Mouse (Mus musculus): ENCODE results near the gene Golga4.

The Golga4 gene

GRCm38 (mm10) chr9:118527056-118527455 is 21.0 kb downstream of the Golga4 start:
- no peak for DNase-seq (ENCODE audit: low spot score)

GRCm38 (mm10) chr9:118529783-118530182 is 23.7 kb downstream of the Golga4 start:
- DNase-seq (ENCODE audit: low spot score) = no peak

- DNase-seq (ENCODE audit: low spot score) = no peak
These were observed 24.6 kb downstream of the Golga4 start for GRCm38 (mm10) chr9:118530679-118531078.

GRCm38 (mm10) chr9:118532516-118533205 is 26.6 kb downstream of the Golga4 start:
- no peak for DNase-seq (ENCODE audit: low spot score)

GRCm38 (mm10) chr9:118536946-118537345 is 30.9 kb downstream of the Golga4 start:
- no peak for DNase-seq (ENCODE audit: low spot score)

GRCm38 (mm10) chr9:118537463-118538339 is 31.6 kb downstream of the Golga4 start:
- no peak for DNase-seq (ENCODE audit: low spot score)

- no peak for DNase-seq (ENCODE audit: low spot score)
These were observed 35.8 kb downstream of the Golga4 start for GRCm38 (mm10) chr9:118541851-118542250.

- DNase-seq (ENCODE audit: low spot score) = no peak
These were observed 39.1 kb downstream of the Golga4 start for GRCm38 (mm10) chr9:118545146-118545545.

GRCm38 (mm10) chr9:118548651-118549050 is 42.6 kb downstream of the Golga4 start:
- DNase-seq (ENCODE audit: low spot score) = no peak

- DNase-seq (ENCODE audit: low spot score) = no peak
These were observed 51.1 kb downstream of the Golga4 start for GRCm38 (mm10) chr9:118556951-118557780.

GRCm38 (mm10) chr9:118563356-118563755 is 57.3 kb downstream of the Golga4 start:
- DNase-seq (ENCODE audit: low spot score) = no peak

- DNase-seq (ENCODE audit: low spot score) = no peak
These were observed 57.8 kb downstream of the Golga4 start for GRCm38 (mm10) chr9:118563866-118564265.

- DNase-seq (ENCODE audit: low spot score) = no peak
These were observed 58.6 kb downstream of the Golga4 start for GRCm38 (mm10) chr9:118564696-118565095.

GRCm38 (mm10) chr9:118569328-118569727 is 63.3 kb downstream of the Golga4 start:
- DNase-seq (ENCODE audit: low spot score) = no peak

- DNase-seq (ENCODE audit: low spot score) = no peak
These were observed 64.8 kb downstream of the Golga4 start for GRCm38 (mm10) chr9:118570865-118571264.

- DNase-seq (ENCODE audit: low spot score) = no peak
These were observed 65.6 kb downstream of the Golga4 start for GRCm38 (mm10) chr9:118571701-118572100.

GRCm38 (mm10) chr9:118574911-118575310 is 68.8 kb downstream of the Golga4 start:
- DNase-seq (ENCODE audit: low spot score) = no peak

GRCm38 (mm10) chr9:118580371-118580770 is 74.3 kb downstream of the Golga4 start:
- DNase-seq (ENCODE audit: low spot score) = no peak

GRCm38 (mm10) chr9:118582757-118583156 is 76.7 kb downstream of the Golga4 start:
- DNase-seq (ENCODE audit: low spot score) = no peak

- no peak for DNase-seq (ENCODE audit: low spot score)
These were observed 78.8 kb downstream of the Golga4 start for GRCm38 (mm10) chr9:118584838-118585237.

GRCm38 (mm10) chr9:118585998-118586397 is 79.9 kb downstream of the Golga4 start:
- no peak for DNase-seq (ENCODE audit: low spot score)

- DNase-seq (ENCODE audit: low spot score) = no peak
These were observed 81.0 kb downstream of the Golga4 start for GRCm38 (mm10) chr9:118587115-118587514.
